Mouse (Mus musculus) heart, embryonic 13.5 days (tissue): ENCODE measurements around the gene Rbm12. TPM values are rescaled to one million over a fixed set of nuclear protein-coding genes. Genes with fewer than 3 reads are reported as not detected.
A peak's percentile ranks its signal among the peaks of the same experiment; 100 is the strongest.
"Not testable (repeated sequence)": the region's sequence is repeated elsewhere in the genome, so short reads cannot be mapped to it uniquely, and the experiment has no call there.

Experiments used
- ATAC-seq: fragments of 200-750 bp; cut with Nextera tagmentation; 2 replicates; pipeline ENCODE4 v1.8.0; 2017; ENCODE audit warnings: moderate TSS enrichment; ENCODE audit not compliant: insufficient number of reproducible peaks, low FRiP score, low TSS enrichment; ENCODE audit errors: extremely low read depth
- H3K27ac ChIP-seq: fragments of 300-500 bp; sonication (generic); replicated peaks from 2 replicates; pipeline ENCODE4 v1.5.1; 2015; ENCODE audit warnings: moderate library complexity, mild to moderate bottlenecking, inconsistent platforms
- H3K27me3 ChIP-seq: fragments of 300-500 bp; sonication (generic); replicated peaks from 2 replicates; pipeline ENCODE4 v1.6.1; 2015; ENCODE audit warnings: mild to moderate bottlenecking, inconsistent platforms
- H3K36me3 ChIP-seq: fragments of 300-500 bp; sonication (generic); 2 replicates; pipeline ENCODE4 v1.6.1; 2015; ENCODE audit warnings: mild to moderate bottlenecking, inconsistent platforms
- H3K4me1 ChIP-seq: fragments of 300-500 bp; sonication (generic); 2 replicates; pipeline ENCODE4 v1.6.1; 2015; ENCODE audit warnings: inconsistent platforms
- H3K4me2 ChIP-seq: fragments of 300-500 bp; sonication (generic); 2 replicates; pipeline ENCODE4 v1.6.1; 2015; ENCODE audit warnings: inconsistent platforms, mild to moderate bottlenecking, moderate library complexity
- H3K4me3 ChIP-seq: fragments of 300-500 bp; sonication (generic); 2 replicates; pipeline ENCODE4 v1.5.1; 2015; ENCODE audit warnings: moderate library complexity, mild to moderate bottlenecking, inconsistent platforms
- H3K9ac ChIP-seq: fragments of 300-500 bp; sonication (generic); 2 replicates; pipeline ENCODE4 v1.6.1; 2015; ENCODE audit warnings: inconsistent platforms, mild to moderate bottlenecking, moderate library complexity
- H3K9me3 ChIP-seq: fragments of 300-500 bp; sonication (generic); 2 replicates; pipeline ENCODE4 v1.6.1; 2016; ENCODE audit warnings: inconsistent platforms
- WGBS: fragments of 180-500 bp; shearing (Covaris S2); methylation state at CpG from one replicate; pipeline ENCODE4 v1.1.7; 2015; ENCODE audit warnings: mixed read lengths; 5-methylcytosine and 5-hydroxymethylcytosine counted together
- polyA plus RNA-seq: library from polyadenylated mRNA; unstranded; fragments of >200 nt; fragmentation: Nextera tagmentation; extraction: Ambion mirVana; gene quantifications from 2 replicates; pipeline ENCODE4 v1.2.1, GENCODE M21; 2015

The Rbm12 gene
- polyA plus RNA-seq, 1 experiment from 2014 or later = 20.4 TPM

GRCm38 (mm10) chr2:156126992-156127391 is 15.2 kb upstream of the Rbm12 start, which contains the start of gene Gm28036:
Gm28036 (minus strand) TSS chr2:156127092.
- Histone ChIP-seq H3K4me3 (no peak within 1 kb of the TSS), H3K4me1 (0 out of 2 replicates have a peak, but pooled peaks cover 4% of the 10 kb centered on the region), H3K27me3 (no peaks in the 10 kb centered on the region), H3K4me2 (no peak within 1 kb of the TSS), H3K27ac (no peak within 1 kb of the TSS), H3K9ac (no peak within 1 kb of the TSS), H3K9me3 (no peaks in the 10 kb centered on the region), H3K36me3 (peaks cover 74% of the 10 kb centered on the region)
- WGBS = 89% methylated on average over 5 of the region's 5 CpGs
- ATAC-seq = no peak

GRCm38 (mm10) chr2:156123731-156124130 is 12.0 kb upstream of the Rbm12 start:
- Histone ChIP-seq H3K4me1 (no peaks in the 10 kb centered on the region), H3K27ac (no peak overlapping the region), H3K4me2 (no peak overlapping the region), H3K4me3 (no peak overlapping the region), H3K9ac (no peak overlapping the region), H3K9me3 (0 out of 2 replicates have a peak, but pooled peaks cover 4% of the 10 kb centered on the region), H3K36me3 (peaks cover 51% of the 10 kb centered on the region), H3K27me3 (no peaks in the 10 kb centered on the region)
- no peak for ATAC-seq
- WGBS = 79% methylated on average over 5 of the region's 5 CpGs

- H3K36me3 ChIP-seq = peaks cover 20% of the 10 kb centered on the region
- 0 out of 2 replicates have a peak, but pooled peaks cover 4% of the 10 kb centered on the region for H3K9me3 ChIP-seq
- no peaks in the 10 kb centered on the region for H3K4me1 ChIP-seq
- no peak overlapping the region for H3K4me2 ChIP-seq
- no peaks in the 10 kb centered on the region for H3K27me3 ChIP-seq
- no peak overlapping the region for H3K27ac ChIP-seq
- no peak overlapping the region for H3K9ac ChIP-seq
- no peak overlapping the region for H3K4me3 ChIP-seq
- ATAC-seq = no peak
Measured at GRCm38 (mm10) chr2:156119566-156119965, 7.8 kb upstream of the Rbm12 start.

GRCm38 (mm10) chr2:156112080-156112423 is 274 bp upstream of the Rbm12 start:
- ATAC-seq, H3K9me3 ChIP-seq: not testable (repeated sequence)
- WGBS = 16% methylated on average over 5 of the region's 5 CpGs

GRCm38 (mm10) chr2:156110627-156111357 is 986 bp downstream of the Rbm12 start:
- Histone ChIP-seq H3K4me1 (peaks cover 25% of the 10 kb centered on the region), H3K4me2 (peak overlapping the region; percentile 79), H3K27me3 (no peaks in the 10 kb centered on the region), H3K9ac (peak overlapping the region; percentile 98), H3K4me3 (peak overlapping the region; percentile 99), H3K36me3 (peaks cover 10% of the 10 kb centered on the region), H3K27ac (peak overlapping the region; percentile 87), H3K9me3 (no peaks in the 10 kb centered on the region)
- peak; percentile 41; the same call in 1 of the 2 replicates for ATAC-seq
- under 1% methylated on average over 16 of the region's 16 CpGs for WGBS

More at GRCm38 (mm10) chr2:156112080-156112423, 274 bp upstream of the Rbm12 start:
- not testable (repeated sequence) for H3K36me3 ChIP-seq, H3K27me3 ChIP-seq
- H3K4me1 ChIP-seq = peaks cover 17% of the 10 kb centered on the region
- H3K4me2 ChIP-seq = peak overlapping the region; percentile 79
- peak overlapping the region; percentile 99 for H3K4me3 ChIP-seq
- H3K27ac ChIP-seq = peak overlapping the region; percentile 87
- peak overlapping the region; percentile 98 for H3K9ac ChIP-seq

- WGBS = 78% methylated on average over 5 of the region's 5 CpGs
- H3K27ac ChIP-seq = no peak overlapping the region
- no peaks in the 10 kb centered on the region for H3K9me3 ChIP-seq
- H3K4me1 ChIP-seq = peaks cover 3% of the 10 kb centered on the region; the same call in 1 of the 2 replicates
- H3K4me2 ChIP-seq = no peak overlapping the region
- peaks cover 55% of the 10 kb centered on the region for H3K36me3 ChIP-seq
- no peak overlapping the region for H3K9ac ChIP-seq
- no peak for ATAC-seq
- no peak overlapping the region for H3K4me3 ChIP-seq
- no peaks in the 10 kb centered on the region for H3K27me3 ChIP-seq
Measured at GRCm38 (mm10) chr2:156091926-156092325, 19.9 kb downstream of the Rbm12 start.

- H3K27ac ChIP-seq = no peak overlapping the region
- peaks cover 34% of the 10 kb centered on the region for H3K36me3 ChIP-seq
- no peak overlapping the region for H3K4me3 ChIP-seq
- no peak overlapping the region for H3K9ac ChIP-seq
- H3K9me3 ChIP-seq = no peaks in the 10 kb centered on the region
- 88% methylated on average over 1 of the region's 1 CpGs for WGBS
- peaks cover 15% of the 10 kb centered on the region for H3K4me1 ChIP-seq
- no peaks in the 10 kb centered on the region for H3K27me3 ChIP-seq
- H3K4me2 ChIP-seq = no peak overlapping the region
- no peak for ATAC-seq
Measured at GRCm38 (mm10) chr2:156089799-156090198, 22.0 kb downstream of the Rbm12 start.

- no peak for ATAC-seq
- H3K4me2 ChIP-seq = no peak overlapping the region
- peaks cover 24% of the 10 kb centered on the region for H3K4me1 ChIP-seq
- no peaks in the 10 kb centered on the region for H3K9me3 ChIP-seq
- H3K36me3 ChIP-seq = peaks cover 24% of the 10 kb centered on the region
- H3K4me3 ChIP-seq = no peak overlapping the region
- no peaks in the 10 kb centered on the region for H3K27me3 ChIP-seq
- 85% methylated on average over 7 of the region's 7 CpGs for WGBS
- no peak overlapping the region for H3K27ac ChIP-seq
- no peak overlapping the region for H3K9ac ChIP-seq
Measured at GRCm38 (mm10) chr2:156087391-156088110, 24.2 kb downstream of the Rbm12 start.

- Histone ChIP-seq H3K9me3 (no peaks in the 10 kb centered on the region), H3K9ac (no peak overlapping the region)
Measured at GRCm38 (mm10) chr2:156084541-156084940, 27.2 kb downstream of the Rbm12 start.

GRCm38 (mm10) chr2:156080391-156080790 is 31.4 kb downstream of the Rbm12 start:
- ATAC-seq = no peak
- Histone ChIP-seq H3K27ac (0 out of 2 replicates have a peak overlapping the region, but pooled peaks have one; percentile 24), H3K9me3 (no peaks in the 10 kb centered on the region), H3K36me3 (peaks cover 37% of the 10 kb centered on the region), H3K4me2 (no peak overlapping the region), H3K4me1 (peaks cover 43% of the 10 kb centered on the region), H3K9ac (no peak overlapping the region), H3K4me3 (no peak overlapping the region), H3K27me3 (no peaks in the 10 kb centered on the region)
- WGBS = 79% methylated on average over 7 of the region's 7 CpGs

More at GRCm38 (mm10) chr2:156084541-156084940, 27.2 kb downstream of the Rbm12 start:
- peaks cover 54% of the 10 kb centered on the region for H3K4me1 ChIP-seq
- no peak overlapping the region for H3K4me2 ChIP-seq
- peaks cover 9% of the 10 kb centered on the region for H3K36me3 ChIP-seq
- H3K27ac ChIP-seq = no peak overlapping the region
- no peak for ATAC-seq
- WGBS = 85% methylated on average over 3 of the region's 3 CpGs
- no peak overlapping the region for H3K4me3 ChIP-seq
- H3K27me3 ChIP-seq = no peaks in the 10 kb centered on the region

GRCm38 (mm10) chr2:156079674-156080073 is 32.1 kb downstream of the Rbm12 start:
- no peak for ATAC-seq
- Histone ChIP-seq H3K9ac (no peak overlapping the region), H3K4me3 (no peak overlapping the region), H3K36me3 (peaks cover 44% of the 10 kb centered on the region), H3K4me2 (no peak overlapping the region), H3K4me1 (peaks cover 43% of the 10 kb centered on the region), H3K27ac (peak overlapping the region; percentile 24; the same call in 1 of the 2 replicates), H3K27me3 (no peaks in the 10 kb centered on the region), H3K9me3 (no peaks in the 10 kb centered on the region)
- WGBS = 34% methylated on average over 4 of the region's 4 CpGs
